Mouse (Mus musculus) 416B (cell line): ENCODE measurements around the gene Krt82.
"Not testable (repeated sequence)": the region's sequence is repeated elsewhere in the genome, so short reads cannot be mapped to it uniquely, and the experiment has no call there.

Experiments
- DNase-seq: peaks from one replicate; pipeline ENCODE4 v3.0.0; 2011; ENCODE audit warnings: low read depth

Krt82 gene

GRCm38 (mm10) chr15:101517161-101517560, 33.3 kb downstream of the Krt82 start, which contains the start of gene Gm49425:
Gm49425 (minus strand) TSS chr15:101517261.
- DNase-seq, result not testable (repeated sequence)

DNA sequence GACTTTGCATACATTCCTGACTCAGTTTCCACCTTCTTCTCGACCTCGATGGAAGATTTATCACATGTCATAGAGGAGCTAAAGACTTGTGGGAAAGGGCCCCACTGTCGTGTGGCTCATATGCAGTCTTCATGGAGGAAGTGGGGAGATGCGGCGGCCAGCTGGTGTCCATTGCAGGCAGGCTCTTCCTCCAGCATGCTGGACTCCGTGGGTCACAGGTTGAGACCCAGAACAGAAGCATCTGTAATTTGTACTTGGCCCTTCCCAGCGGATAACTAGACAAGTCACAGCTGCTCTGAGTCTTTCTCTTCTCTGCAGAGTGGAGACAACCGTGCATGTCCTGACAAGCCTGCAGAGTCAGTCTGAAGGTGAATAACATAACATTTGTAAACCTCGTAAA, 42.2 kb downstream of the Krt82 start:
- no peak for DNase-seq

GRCm38 (mm10) chr15:101506896-101507758, 43.3 kb downstream of the Krt82 start:
- no peak for DNase-seq

- DNase-seq, result peak; percentile 48
These were observed 53.3 kb downstream of the Krt82 start for GRCm38 (mm10) chr15:101497181-101497580.

- no peak for DNase-seq
These were observed 55.2 kb downstream of the Krt82 start for GRCm38 (mm10) chr15:101495266-101495665.

DNA sequence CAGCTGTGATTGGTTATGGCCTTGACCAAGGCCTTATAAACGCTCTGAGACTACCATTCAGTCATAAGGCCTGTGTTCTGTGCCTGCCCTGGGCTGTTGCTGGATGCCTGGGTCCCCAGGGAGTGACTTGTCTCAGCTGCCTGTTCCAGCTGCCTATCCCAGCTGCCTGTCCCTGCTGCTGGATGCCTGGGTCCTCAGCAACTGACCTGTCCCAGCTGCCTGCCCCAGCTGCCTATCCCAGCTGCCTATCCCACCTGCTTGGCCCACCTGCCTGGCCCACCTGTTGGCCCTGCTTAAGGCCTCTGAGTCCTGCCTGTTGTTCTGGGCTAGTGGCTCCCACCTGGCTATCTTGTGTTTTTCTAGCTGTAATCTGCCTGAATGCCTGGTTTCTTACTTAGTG, 56.3 kb downstream of the Krt82 start:
- DNase-seq, result no peak

DNA sequence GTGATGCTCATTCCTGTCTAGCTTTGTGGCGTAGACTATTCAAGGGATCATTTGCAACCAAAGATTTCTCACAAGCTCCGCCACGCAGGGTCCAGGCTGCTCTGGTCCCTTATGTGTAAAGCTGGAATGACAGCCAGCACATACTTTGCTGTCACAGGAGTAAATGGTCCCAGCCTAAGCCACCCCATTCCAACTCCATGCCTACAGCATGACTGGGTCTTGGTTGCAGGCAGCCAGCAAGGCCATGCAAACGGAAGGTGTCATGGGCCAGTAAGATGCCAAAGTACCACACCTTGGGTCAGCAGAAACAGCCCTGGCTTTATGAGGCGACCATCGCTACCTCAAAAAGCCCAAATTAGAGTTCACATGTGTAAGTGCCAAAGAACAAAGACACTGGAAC, 56.8 kb downstream of the Krt82 start:
- no peak for DNase-seq

DNA sequence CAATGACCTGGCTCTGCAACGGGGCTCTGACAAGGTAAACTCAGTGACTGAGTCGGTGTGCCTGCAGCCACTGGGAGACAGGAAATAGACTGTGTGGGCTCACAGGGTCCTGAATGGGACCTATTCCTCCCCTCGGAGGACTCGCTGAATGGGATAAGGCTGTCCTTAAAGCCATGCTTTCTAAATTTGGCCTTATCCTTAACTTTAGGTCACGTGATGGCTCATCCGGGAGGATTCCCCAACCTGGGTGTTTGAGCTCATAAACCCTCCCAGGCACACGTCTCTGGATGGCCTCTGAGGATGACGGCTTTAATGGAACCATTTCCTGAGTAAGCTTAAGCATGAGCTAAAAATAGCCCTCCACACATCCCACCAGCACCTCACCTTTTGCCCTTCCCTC, 57.7 kb downstream of the Krt82 start:
- DNase-seq, result no peak

- DNase-seq, result no peak
These were observed 59.0 kb downstream of the Krt82 start, which contains the start of gene Krt83 for GRCm38 (mm10) chr15:101491431-101491830. Krt83 (minus strand) TSS chr15:101491512.
